Mouse (Mus musculus) kidney, embryonic 15.5 days (tissue): ENCODE measurements around the gene Zfp653. TPM values are rescaled to one million over a fixed set of nuclear protein-coding genes. Genes with fewer than 3 reads are reported as not detected.
"Not testable (repeated sequence)": the region's sequence is repeated elsewhere in the genome, so short reads cannot be mapped to it uniquely, and the experiment has no call there.

Experiments
- ATAC-seq: fragments of 200-750 bp; cut with Nextera tagmentation; replicated peaks from 2 replicates; pipeline ENCODE4 v1.8.0; 2017; ENCODE audit warnings: moderate TSS enrichment; ENCODE audit not compliant: low FRiP score
- H3K27ac ChIP-seq: fragments of 300-500 bp; sonication (generic); 2 replicates; pipeline ENCODE4 v1.5.1; 2015; ENCODE audit warnings: mild to moderate bottlenecking, inconsistent platforms
- H3K27me3 ChIP-seq: fragments of 300-500 bp; sonication (generic); 2 replicates; pipeline ENCODE4 v1.6.1; 2015; ENCODE audit warnings: inconsistent platforms
- H3K36me3 ChIP-seq: fragments of 300-500 bp; sonication (generic); 2 replicates; pipeline ENCODE4 v1.6.1; 2015; ENCODE audit warnings: inconsistent platforms
- H3K4me1 ChIP-seq: fragments of 300-500 bp; sonication (generic); 2 replicates; pipeline ENCODE4 v1.6.1; 2015; ENCODE audit warnings: inconsistent platforms
- H3K4me2 ChIP-seq: fragments of 300-500 bp; sonication (generic); 2 replicates; pipeline ENCODE4 v1.6.1; 2015; ENCODE audit warnings: moderate library complexity, mild to moderate bottlenecking, inconsistent platforms
- H3K4me3 ChIP-seq: fragments of 300-500 bp; sonication (generic); replicated peaks from 2 replicates; pipeline ENCODE4 v1.5.1; 2015; ENCODE audit warnings: mild to moderate bottlenecking, inconsistent platforms
- H3K9ac ChIP-seq: fragments of 300-500 bp; sonication (generic); 2 replicates; pipeline ENCODE4 v1.6.1; 2015; ENCODE audit warnings: mild to moderate bottlenecking, inconsistent platforms
- H3K9me3 ChIP-seq: fragments of 300-500 bp; sonication (generic); replicated peaks from 2 replicates; pipeline ENCODE4 v1.6.1; 2016; ENCODE audit warnings: inconsistent platforms
- WGBS: fragments of 180-500 bp; shearing (Covaris S2); methylation state at CpG from one replicate; pipeline ENCODE4 v1.1.7; 2015; ENCODE audit warnings: mixed read lengths; 5-methylcytosine and 5-hydroxymethylcytosine counted together
- polyA plus RNA-seq: library from polyadenylated mRNA; unstranded; fragments of >200 nt; fragmentation: Nextera tagmentation; extraction: Ambion mirVana; gene quantifications from 2 replicates; pipeline ENCODE4 v1.2.1, GENCODE M21; 2015

Gene Zfp653
- polyA plus RNA-seq, 1 experiment from 2014 or later = 14.0 TPM

GRCm38 (mm10) chr9:22089986-22090385 lies 18.8 kb upstream of the Zfp653 start:
- no peak overlapping the region for H3K27ac ChIP-seq
- H3K4me2 ChIP-seq = no peak overlapping the region
- H3K27me3 ChIP-seq = 0 out of 2 replicates have a peak, but pooled peaks cover 5% of the 10 kb centered on the region
- 86% methylated on average over 7 of the region's 7 CpGs for WGBS
- H3K9ac ChIP-seq = no peak overlapping the region
- no peaks in the 10 kb centered on the region for H3K36me3 ChIP-seq
- H3K4me3 ChIP-seq = no peak overlapping the region
- peaks cover 8% of the 10 kb centered on the region for H3K4me1 ChIP-seq
- H3K9me3 ChIP-seq = no peaks in the 10 kb centered on the region
- ATAC-seq = no peak

GRCm38 (mm10) chr9:22089281-22089680 lies 18.1 kb upstream of the Zfp653 start:
- H3K9ac ChIP-seq = no peak overlapping the region
- H3K4me2 ChIP-seq = no peak overlapping the region
- H3K27ac ChIP-seq = no peak overlapping the region
- H3K36me3 ChIP-seq = no peaks in the 10 kb centered on the region
- 0 out of 2 replicates have a peak, but pooled peaks cover 5% of the 10 kb centered on the region for H3K27me3 ChIP-seq
- ATAC-seq = no peak
- WGBS = 95% methylated on average over 7 of the region's 7 CpGs
- peaks cover 14% of the 10 kb centered on the region for H3K4me1 ChIP-seq
- H3K9me3 ChIP-seq = no peaks in the 10 kb centered on the region
- no peak overlapping the region for H3K4me3 ChIP-seq

- Histone ChIP-seq H3K27me3 (no peaks in the 10 kb centered on the region), H3K4me3 (no peak overlapping the region), H3K4me2 (no peak overlapping the region), H3K36me3 (peaks cover 6% of the 10 kb centered on the region; the same call in 1 of the 2 replicates), H3K9ac (no peak overlapping the region), H3K9me3 (no peaks in the 10 kb centered on the region), H3K27ac (no peak overlapping the region), H3K4me1 (peaks cover 24% of the 10 kb centered on the region)
- no peak for ATAC-seq
- WGBS = 88% methylated on average over 2 of the region's 2 CpGs
These were observed 15.9 kb upstream of the Zfp653 start for GRCm38 (mm10) chr9:22087034-22087618.

GRCm38 (mm10) chr9:22086012-22086411 lies 14.8 kb upstream of the Zfp653 start:
- Histone ChIP-seq H3K9ac (peak overlapping the region; percentile 67), H3K4me1 (peaks cover 24% of the 10 kb centered on the region), H3K9me3 (no peaks in the 10 kb centered on the region), H3K27me3 (no peaks in the 10 kb centered on the region), H3K36me3 (peaks cover 6% of the 10 kb centered on the region; the same call in 1 of the 2 replicates), H3K4me2 (peak overlapping the region; percentile 79), H3K27ac (peak overlapping the region; percentile 90), H3K4me3 (peak overlapping the region; percentile 80)
- no peak for ATAC-seq
- 49% methylated on average over 6 of the region's 6 CpGs for WGBS

- H3K27me3 ChIP-seq = no peaks in the 10 kb centered on the region
- peak within 1 kb of the TSS; percentile 90 for H3K27ac ChIP-seq
- peak within 1 kb of the TSS; percentile 80 for H3K4me3 ChIP-seq
- peaks cover 10% of the 10 kb centered on the region; the same call in 1 of the 2 replicates for H3K36me3 ChIP-seq
- under 1% methylated on average over 48 of the region's 48 CpGs for WGBS
- peak within 1 kb of the TSS; percentile 79 for H3K4me2 ChIP-seq
- H3K9me3 ChIP-seq = no peaks in the 10 kb centered on the region
- peak within 1 kb of the TSS; percentile 67 for H3K9ac ChIP-seq
- peaks cover 24% of the 10 kb centered on the region for H3K4me1 ChIP-seq
- peak; percentile 98 for ATAC-seq
These were observed 14.1 kb upstream of the Zfp653 start, which contains the start of gene Ecsit for GRCm38 (mm10) chr9:22085022-22085834. Ecsit (minus strand) TSS chr9:22085438.

DNA sequence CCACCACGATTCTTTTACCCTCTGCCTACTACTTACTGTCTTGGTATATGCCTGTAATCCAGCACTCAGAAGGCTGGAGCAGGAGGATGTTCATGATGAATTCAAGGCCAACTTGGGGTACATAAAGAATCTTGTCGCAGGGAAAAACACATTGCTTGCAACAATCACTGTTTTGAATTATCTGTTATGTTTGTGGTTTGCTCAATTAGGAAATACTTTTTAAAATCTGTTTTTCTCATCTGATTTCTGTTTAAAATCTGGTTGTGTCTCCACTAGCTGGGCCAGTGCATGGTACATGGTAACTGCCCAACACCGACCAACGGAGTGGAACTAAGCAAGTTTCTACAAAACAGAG lies 13.5 kb upstream of the Zfp653 start:
- Histone ChIP-seq H3K4me2 (peak overlapping the region; percentile 79), H3K4me3 (peak overlapping the region; percentile 80), H3K27ac (peak overlapping the region; percentile 90), H3K4me1 (peaks cover 24% of the 10 kb centered on the region), H3K9ac (peak overlapping the region; percentile 67), H3K27me3 (no peaks in the 10 kb centered on the region), H3K36me3 (peaks cover 16% of the 10 kb centered on the region), H3K9me3 (no peaks in the 10 kb centered on the region)
- WGBS = 33% methylated on average over 4 of the region's 4 CpGs
- no peak for ATAC-seq

GRCm38 (mm10) chr9:22076223-22076622 lies 5.0 kb upstream of the Zfp653 start:
- Histone ChIP-seq H3K9me3 (no peaks in the 10 kb centered on the region), H3K27ac (no peak overlapping the region), H3K4me2 (no peak overlapping the region), H3K4me1 (peaks cover 11% of the 10 kb centered on the region), H3K27me3 (no peaks in the 10 kb centered on the region), H3K9ac (no peak overlapping the region), H3K4me3 (no peak overlapping the region), H3K36me3 (peaks cover 55% of the 10 kb centered on the region)
- 89% methylated on average over 23 of the region's 23 CpGs for WGBS
- ATAC-seq = no peak

GRCm38 (mm10) chr9:22075778-22076177 lies 4.6 kb upstream of the Zfp653 start:
- peaks cover 53% of the 10 kb centered on the region for H3K36me3 ChIP-seq
- H3K27ac ChIP-seq, H3K9me3 ChIP-seq, H3K4me2 ChIP-seq, ATAC-seq, H3K27me3 ChIP-seq, H3K9ac ChIP-seq, H3K4me3 ChIP-seq: not testable (repeated sequence)
- peaks cover 11% of the 10 kb centered on the region for H3K4me1 ChIP-seq
- 88% methylated on average over 5 of the region's 5 CpGs for WGBS

DNA sequence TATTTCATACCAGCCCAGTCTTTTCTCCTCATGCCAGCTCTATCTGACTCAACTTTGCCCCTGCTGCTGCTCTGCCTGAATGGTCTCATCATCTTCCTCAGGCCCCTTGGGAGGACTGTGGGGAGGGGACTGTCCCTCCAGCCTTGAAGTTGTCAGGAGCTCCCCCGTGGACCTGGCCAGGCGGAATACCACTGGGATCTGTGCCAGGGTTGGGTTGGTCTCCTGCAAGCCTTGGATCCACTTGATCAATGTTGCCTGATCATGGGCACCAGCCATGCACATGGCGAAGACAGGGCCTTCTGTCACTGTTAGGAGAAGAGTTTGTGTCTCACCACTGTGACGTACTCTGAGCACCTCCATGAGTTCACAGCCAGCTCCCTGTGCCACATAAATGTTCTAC lies 1.1 kb upstream of the Zfp653 start:
- H3K36me3 ChIP-seq = peaks cover 47% of the 10 kb centered on the region
- no peak for ATAC-seq
- WGBS = 94% methylated on average over 4 of the region's 4 CpGs
- peaks cover 24% of the 10 kb centered on the region for H3K4me1 ChIP-seq
- no peak overlapping the region for H3K4me3 ChIP-seq
- peak overlapping the region; percentile 64; the same call in 1 of the 2 replicates for H3K4me2 ChIP-seq
- H3K9me3 ChIP-seq = no peaks in the 10 kb centered on the region
- H3K9ac ChIP-seq = no peak overlapping the region
- H3K27ac ChIP-seq = no peak overlapping the region
- H3K27me3 ChIP-seq = no peaks in the 10 kb centered on the region

- Histone ChIP-seq H3K27me3 (no peaks in the 10 kb centered on the region), H3K4me2 (peak overlapping the region; percentile 64), H3K9me3 (no peaks in the 10 kb centered on the region), H3K27ac (peak overlapping the region; percentile 99), H3K4me3 (peak overlapping the region; percentile 91), H3K4me1 (peaks cover 24% of the 10 kb centered on the region), H3K36me3 (peaks cover 50% of the 10 kb centered on the region), H3K9ac (peak overlapping the region; percentile 34)
- WGBS = 75% methylated on average over 4 of the region's 4 CpGs
- ATAC-seq = peak; percentile 9
These were observed 1.2 kb downstream of the Zfp653 start for GRCm38 (mm10) chr9:22069881-22070553.

GRCm38 (mm10) chr9:22067195-22067594 lies 4.0 kb downstream of the Zfp653 start:
- WGBS = 77% methylated on average over 5 of the region's 5 CpGs
- H3K36me3 ChIP-seq = peaks cover 55% of the 10 kb centered on the region
- no peak overlapping the region for H3K4me2 ChIP-seq
- peaks cover 21% of the 10 kb centered on the region for H3K4me1 ChIP-seq
- no peak overlapping the region for H3K27ac ChIP-seq
- H3K9ac ChIP-seq = no peak overlapping the region
- no peak overlapping the region for H3K4me3 ChIP-seq
- H3K9me3 ChIP-seq = no peaks in the 10 kb centered on the region
- no peak for ATAC-seq
- H3K27me3 ChIP-seq = no peaks in the 10 kb centered on the region

DNA sequence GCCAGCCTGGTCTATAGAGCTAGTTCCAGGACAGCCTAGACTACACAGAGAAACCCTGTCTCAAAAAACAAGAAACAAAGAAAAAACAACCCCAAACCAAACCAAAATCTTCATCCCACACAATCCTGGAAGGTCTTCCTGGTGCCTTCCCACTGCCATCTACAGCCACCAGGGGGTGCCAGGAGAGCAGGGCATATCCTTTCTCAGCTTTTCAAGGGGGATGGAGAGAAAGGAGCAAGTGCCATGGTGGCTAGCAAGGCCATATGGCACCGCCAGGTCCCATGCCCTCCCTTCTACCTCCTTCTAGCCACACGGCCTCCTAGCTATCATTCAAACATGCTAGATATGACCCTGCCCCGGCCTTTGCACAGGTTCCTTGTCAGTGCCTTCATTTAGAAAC lies 4.7 kb downstream of the Zfp653 start:
- no peak overlapping the region for H3K4me3 ChIP-seq
- peaks cover 62% of the 10 kb centered on the region for H3K36me3 ChIP-seq
- H3K9ac ChIP-seq = no peak overlapping the region
- H3K27me3 ChIP-seq = no peaks in the 10 kb centered on the region
- no peaks in the 10 kb centered on the region for H3K9me3 ChIP-seq
- no peak overlapping the region for H3K4me2 ChIP-seq
- no peak for ATAC-seq
- H3K4me1 ChIP-seq = peaks cover 13% of the 10 kb centered on the region
- H3K27ac ChIP-seq = no peak overlapping the region
- 68% methylated on average over 3 of the region's 3 CpGs for WGBS
